Mouse (Mus musculus): ENCODE data around the gene Nlrp3.
A peak's percentile ranks its signal among the peaks of the same experiment; 100 is the strongest.

Nlrp3 gene

GRCm38 (mm10) chr11:59541324-59541723, at the start of gene Nlrp3:
TSS of gene Nlrp3 (plus strand) at chr11:59541568.
- DNase-seq (ENCODE audit: low read depth, low spot score), result no peak

- DNase-seq (ENCODE audit: low read depth, low spot score), result no peak
Observed at GRCm38 (mm10) chr11:59496672-59497310, 44.6 kb upstream of the Nlrp3 start.

GRCm38 (mm10) chr11:59497747-59498146, 43.6 kb upstream of the Nlrp3 start:
- DNase-seq (ENCODE audit: low read depth, low spot score), result peak; percentile 12

GRCm38 (mm10) chr11:59501978-59502700, 39.2 kb upstream of the Nlrp3 start:
- DNase-seq (ENCODE audit: low read depth, low spot score), result no peak

- DNase-seq (ENCODE audit: low read depth, low spot score), result peak; percentile 74
Observed at GRCm38 (mm10) chr11:59505351-59505838, 36.0 kb upstream of the Nlrp3 start.

GRCm38 (mm10) chr11:59505839-59506712, 35.3 kb upstream of the Nlrp3 start:
- DNase-seq (ENCODE audit: low read depth, low spot score), result peak; percentile 88

GRCm38 (mm10) chr11:59506713-59507074, 34.7 kb upstream of the Nlrp3 start:
- DNase-seq (ENCODE audit: low read depth, low spot score), result no peak

GRCm38 (mm10) chr11:59511558-59511957, 29.8 kb upstream of the Nlrp3 start:
- no peak for DNase-seq (ENCODE audit: low read depth, low spot score)

GRCm38 (mm10) chr11:59512733-59513132, 28.6 kb upstream of the Nlrp3 start:
- no peak for DNase-seq (ENCODE audit: low read depth, low spot score)

- no peak for DNase-seq (ENCODE audit: low read depth, low spot score)
Observed at GRCm38 (mm10) chr11:59513556-59513955, 27.8 kb upstream of the Nlrp3 start.

- no peak for DNase-seq (ENCODE audit: low read depth, low spot score)
Observed at GRCm38 (mm10) chr11:59514381-59514780, 27.0 kb upstream of the Nlrp3 start.

GRCm38 (mm10) chr11:59514789-59515188, 26.6 kb upstream of the Nlrp3 start:
- no peak for DNase-seq (ENCODE audit: low read depth, low spot score)

- DNase-seq (ENCODE audit: low read depth, low spot score), result no peak
Observed at GRCm38 (mm10) chr11:59517441-59517840, 23.9 kb upstream of the Nlrp3 start.

- peak; percentile 47 for DNase-seq (ENCODE audit: low read depth, low spot score)
Observed at GRCm38 (mm10) chr11:59518226-59518625, 23.1 kb upstream of the Nlrp3 start.

- no peak for DNase-seq (ENCODE audit: low read depth, low spot score)
Observed at GRCm38 (mm10) chr11:59519741-59520495, 21.4 kb upstream of the Nlrp3 start.

GRCm38 (mm10) chr11:59524150-59524549, 17.2 kb upstream of the Nlrp3 start:
- peak; percentile 20 for DNase-seq (ENCODE audit: low read depth, low spot score)

- peak; percentile 83 for DNase-seq (ENCODE audit: low read depth, low spot score)
Observed at GRCm38 (mm10) chr11:59525237-59525636, 16.1 kb upstream of the Nlrp3 start.

GRCm38 (mm10) chr11:59526472-59527080, 14.8 kb upstream of the Nlrp3 start, which contains the start of gene Zkscan17:
TSS of gene Zkscan17 (minus strand) at chr11:59526751.
- DNase-seq (ENCODE audit: low read depth, low spot score), result peak; percentile 24

- DNase-seq (ENCODE audit: low read depth, low spot score), result no peak
Observed at GRCm38 (mm10) chr11:59530221-59530620, 11.1 kb upstream of the Nlrp3 start.

GRCm38 (mm10) chr11:59530870-59531535, 10.4 kb upstream of the Nlrp3 start:
- DNase-seq (ENCODE audit: low read depth, low spot score), result no peak

Data from CD4-positive, CD25-positive, alpha-beta regulatory T cell, adult 2 months (primary cell).